Mouse (Mus musculus) embryonic facial prominence, embryonic 14.5 days (tissue): ENCODE results near the gene Pld5. TPM values are rescaled to one million over a fixed set of nuclear protein-coding genes. Genes with fewer than 3 reads are reported as not detected.

Experiments
- ATAC-seq: fragments of 200-750 bp; cut with Nextera tagmentation; 2 replicates; pipeline ENCODE4 v1.8.0; 2017; ENCODE audit warnings: low read depth, moderate number of reproducible peaks, moderate TSS enrichment
- DNase-seq: peaks from one replicate; pipeline ENCODE4 v3.0.0-alpha.2; 2015; ENCODE audit warnings: low spot score
- H3K27ac ChIP-seq: fragments of 300-500 bp; sonication (generic); replicated peaks from 2 replicates; pipeline ENCODE4 v1.5.1; 2014; ENCODE audit warnings: low read depth, mild to moderate bottlenecking, low read length, moderate library complexity
- H3K27me3 ChIP-seq: fragments of 300-500 bp; sonication (generic); replicated peaks from 2 replicates; pipeline ENCODE4 v1.6.1; 2014; ENCODE audit warnings: low read length; ENCODE audit not compliant: control insufficient read depth, insufficient read depth
- H3K36me3 ChIP-seq: fragments of 300-500 bp; sonication (generic); 2 replicates; pipeline ENCODE4 v1.6.1; 2014; ENCODE audit warnings: low read length, mixed read lengths; ENCODE audit not compliant: control insufficient read depth, insufficient read depth
- H3K4me1 ChIP-seq: fragments of 300-500 bp; sonication (generic); 2 replicates; pipeline ENCODE4 v1.6.1; 2014; ENCODE audit warnings: antibody characterized with exemption, low read length; ENCODE audit not compliant: control insufficient read depth, insufficient read depth
- H3K4me2 ChIP-seq: fragments of 300-500 bp; sonication (generic); 2 replicates; pipeline ENCODE4 v1.6.1; 2014; ENCODE audit warnings: low read depth, mild to moderate bottlenecking, low read length, moderate library complexity, mixed read lengths
- H3K4me3 ChIP-seq: fragments of 300-500 bp; sonication (generic); 2 replicates; pipeline ENCODE4 v1.5.1; 2014; ENCODE audit warnings: low read depth, mild to moderate bottlenecking, low read length
- H3K9ac ChIP-seq: fragments of 300-500 bp; sonication (generic); 2 replicates; pipeline ENCODE4 v1.6.1; 2014; ENCODE audit warnings: low read depth, mild to moderate bottlenecking, low read length, moderate library complexity, mixed read lengths
- H3K9me3 ChIP-seq: fragments of 300-500 bp; sonication (generic); 2 replicates; pipeline ENCODE4 v1.6.1; 2016; ENCODE audit warnings: low read length; ENCODE audit not compliant: control insufficient read depth
- WGBS: fragments of 180-500 bp; shearing (Covaris S2); extraction: QIAGEN DNeasy Blood & Tissue Kit; methylation state at CpG from one replicate; pipeline ENCODE4 v1.1.7; 2014; 5-methylcytosine and 5-hydroxymethylcytosine counted together
- polyA plus RNA-seq: library from polyadenylated mRNA; unstranded; fragments of >200 nt; fragmentation: Nextera tagmentation; extraction: Ambion mirVana; gene quantifications from 2 replicates; pipeline ENCODE4 v1.2.1, GENCODE M21; 2014

Pld5 gene
- polyA plus RNA-seq, 1 experiment from 2014 or later, result 1.8 TPM

DNA sequence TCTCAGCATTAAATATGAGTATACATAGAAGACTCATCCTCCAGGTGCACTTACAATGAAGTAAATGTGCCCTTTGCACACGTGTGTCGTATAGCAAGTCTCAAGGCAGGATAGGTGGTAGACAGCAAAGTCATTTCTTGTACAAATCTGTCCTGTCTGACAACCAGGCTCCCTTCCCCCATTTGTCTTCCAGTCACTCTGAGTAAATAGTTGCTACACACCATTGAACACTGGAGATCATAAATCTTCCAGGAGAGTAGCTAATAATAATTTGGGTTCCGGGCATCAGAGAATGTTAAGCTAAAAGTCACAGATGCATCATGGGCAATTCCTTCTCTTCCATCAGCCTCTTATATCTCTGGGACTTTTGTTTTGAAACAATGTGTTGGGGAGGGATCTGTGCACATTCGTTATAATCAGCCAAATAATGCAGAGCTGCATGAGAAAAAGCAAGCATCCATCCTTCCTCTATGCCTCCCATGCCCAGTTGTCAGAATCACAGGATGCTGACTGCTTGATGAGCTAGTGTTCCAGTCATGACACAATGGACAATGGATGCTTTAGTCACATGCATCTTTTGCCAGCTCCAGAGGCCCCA lies 328.3 kb downstream of the Pld5 start:
- no peak overlapping the region for H3K27ac ChIP-seq
- 73% methylated on average over 4 of the region's 4 CpGs for WGBS
- no peaks in the 10 kb centered on the region for H3K36me3 ChIP-seq
- no peak overlapping the region for H3K9ac ChIP-seq
- H3K27me3 ChIP-seq, result no peaks in the 10 kb centered on the region
- ATAC-seq, result no peak
- peaks cover 3% of the 10 kb centered on the region; the same call in 1 of the 2 replicates for H3K4me1 ChIP-seq
- no peak for DNase-seq
- no peak overlapping the region for H3K4me2 ChIP-seq
- H3K9me3 ChIP-seq, result no peaks in the 10 kb centered on the region
- H3K4me3 ChIP-seq, result no peak overlapping the region

DNA sequence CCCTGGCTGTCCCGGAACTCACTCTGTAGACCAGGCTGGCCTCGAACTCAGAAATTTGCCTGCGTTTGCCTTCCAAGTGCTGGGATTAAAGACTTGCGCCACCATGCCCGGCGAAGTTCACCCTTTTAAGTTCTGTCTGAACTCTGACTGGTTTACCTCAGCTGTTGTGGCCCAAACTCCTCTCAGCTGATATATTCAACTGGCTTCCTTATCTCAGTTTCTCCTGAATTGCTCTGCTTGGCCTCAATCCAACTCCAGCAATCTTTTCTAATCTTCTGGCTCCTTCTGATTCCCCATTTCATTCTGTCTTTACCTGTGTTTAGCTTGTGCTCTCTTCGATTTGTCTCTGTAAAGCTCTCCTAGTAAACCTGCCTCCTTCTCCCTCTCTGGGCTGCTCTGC lies 331.9 kb downstream of the Pld5 start:
- H3K9me3 ChIP-seq, result no peaks in the 10 kb centered on the region
- DNase-seq (no peak), ATAC-seq (no peak)
- WGBS, result 95% methylated on average over 7 of the region's 7 CpGs
- no peak overlapping the region for H3K9ac ChIP-seq
- H3K4me2 ChIP-seq, result no peak overlapping the region
- no peaks in the 10 kb centered on the region for H3K4me1 ChIP-seq
- no peak overlapping the region for H3K27ac ChIP-seq
- no peak overlapping the region for H3K4me3 ChIP-seq
- no peaks in the 10 kb centered on the region for H3K36me3 ChIP-seq
- H3K27me3 ChIP-seq, result no peaks in the 10 kb centered on the region

DNA sequence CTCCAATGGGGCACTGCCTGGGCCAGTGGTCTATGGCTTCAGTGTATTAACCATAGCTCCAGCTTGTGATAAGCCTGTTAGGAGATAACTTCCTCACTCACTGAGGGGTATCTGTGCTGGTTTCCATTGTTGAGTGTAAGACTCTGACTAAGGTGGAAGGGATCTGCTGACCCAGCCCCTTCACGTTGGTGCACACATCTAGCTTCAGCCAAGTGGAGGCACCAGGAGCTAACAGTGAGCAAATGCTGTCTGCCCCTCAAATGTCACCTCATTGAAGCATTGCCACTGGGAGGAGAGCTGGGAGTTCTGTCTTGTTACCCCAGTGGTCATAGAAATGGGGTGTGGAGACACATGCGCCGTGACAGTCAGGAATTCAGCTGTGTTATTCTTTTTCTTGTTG lies 336.4 kb downstream of the Pld5 start:
- Histone ChIP-seq H3K36me3 (no peaks in the 10 kb centered on the region), H3K27me3 (no peaks in the 10 kb centered on the region), H3K27ac (no peak overlapping the region), H3K4me2 (no peak overlapping the region), H3K4me3 (no peak overlapping the region), H3K9ac (no peak overlapping the region), H3K9me3 (no peaks in the 10 kb centered on the region), H3K4me1 (no peaks in the 10 kb centered on the region)
- DNase-seq (no peak), ATAC-seq (no peak)
- WGBS, result 81% methylated on average over 3 of the region's 3 CpGs

DNA sequence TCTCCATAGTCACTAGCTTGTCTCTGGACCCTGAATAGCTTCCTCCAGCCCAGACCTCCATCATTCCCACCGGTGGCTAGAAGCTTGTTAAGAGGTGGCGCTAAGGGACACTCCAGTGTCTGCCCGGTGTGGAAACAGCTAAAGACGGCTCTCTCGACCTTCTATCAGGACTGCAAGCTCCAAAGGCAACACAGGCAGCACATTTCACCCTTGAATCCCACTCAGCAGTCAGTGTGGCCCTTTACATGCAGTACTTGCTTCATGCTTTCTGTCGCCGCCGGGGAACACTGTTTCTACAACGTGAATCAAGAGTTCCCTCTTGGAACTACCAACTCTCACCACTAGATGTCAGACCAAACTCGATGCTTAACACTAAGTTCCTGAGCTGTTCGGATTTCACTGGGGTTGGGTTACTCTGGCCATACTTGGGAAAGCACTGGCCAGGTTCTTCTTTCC lies 338.8 kb downstream of the Pld5 start:
- no peaks in the 10 kb centered on the region for H3K27me3 ChIP-seq
- no peaks in the 10 kb centered on the region for H3K36me3 ChIP-seq
- H3K4me3 ChIP-seq, result no peak overlapping the region
- H3K4me1 ChIP-seq, result no peaks in the 10 kb centered on the region
- no peaks in the 10 kb centered on the region for H3K9me3 ChIP-seq
- 12% methylated on average over 11 of the region's 11 CpGs for WGBS
- 0 out of 2 replicates have a peak overlapping the region, but pooled peaks have one; percentile 9 for H3K9ac ChIP-seq
- ATAC-seq, result peak; percentile 53
- peak; percentile 93 for DNase-seq
- no peak overlapping the region for H3K27ac ChIP-seq
- peak overlapping the region; percentile 33 for H3K4me2 ChIP-seq

DNA sequence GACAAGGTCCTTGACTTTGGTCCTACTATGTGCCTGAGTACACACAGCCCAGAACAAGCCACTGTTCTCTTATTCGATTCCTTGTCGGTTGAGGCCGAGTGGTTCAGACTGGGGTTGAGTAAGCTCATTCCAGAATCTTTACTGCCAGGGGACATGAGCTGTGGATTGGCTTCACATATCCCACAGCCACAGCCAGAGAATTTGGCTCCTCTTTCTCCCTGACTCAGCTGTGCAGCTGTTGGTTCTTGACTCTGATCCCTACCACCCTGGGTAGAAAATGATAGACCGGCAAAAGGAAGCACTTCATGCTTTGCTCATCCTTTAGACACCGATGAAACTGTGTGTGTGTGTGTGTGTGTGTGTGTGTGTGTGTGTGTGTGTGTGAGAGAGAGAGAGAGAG lies 343.7 kb downstream of the Pld5 start:
- peak; percentile 10 for DNase-seq
- 81% methylated on average over 5 of the region's 5 CpGs for WGBS
- Histone ChIP-seq H3K4me1 (no peaks in the 10 kb centered on the region), H3K9me3 (no peaks in the 10 kb centered on the region), H3K27me3 (no peaks in the 10 kb centered on the region), H3K4me2 (no peak overlapping the region), H3K9ac (no peak overlapping the region), H3K27ac (no peak overlapping the region), H3K36me3 (no peaks in the 10 kb centered on the region), H3K4me3 (no peak overlapping the region)
- ATAC-seq, result no peak

DNA sequence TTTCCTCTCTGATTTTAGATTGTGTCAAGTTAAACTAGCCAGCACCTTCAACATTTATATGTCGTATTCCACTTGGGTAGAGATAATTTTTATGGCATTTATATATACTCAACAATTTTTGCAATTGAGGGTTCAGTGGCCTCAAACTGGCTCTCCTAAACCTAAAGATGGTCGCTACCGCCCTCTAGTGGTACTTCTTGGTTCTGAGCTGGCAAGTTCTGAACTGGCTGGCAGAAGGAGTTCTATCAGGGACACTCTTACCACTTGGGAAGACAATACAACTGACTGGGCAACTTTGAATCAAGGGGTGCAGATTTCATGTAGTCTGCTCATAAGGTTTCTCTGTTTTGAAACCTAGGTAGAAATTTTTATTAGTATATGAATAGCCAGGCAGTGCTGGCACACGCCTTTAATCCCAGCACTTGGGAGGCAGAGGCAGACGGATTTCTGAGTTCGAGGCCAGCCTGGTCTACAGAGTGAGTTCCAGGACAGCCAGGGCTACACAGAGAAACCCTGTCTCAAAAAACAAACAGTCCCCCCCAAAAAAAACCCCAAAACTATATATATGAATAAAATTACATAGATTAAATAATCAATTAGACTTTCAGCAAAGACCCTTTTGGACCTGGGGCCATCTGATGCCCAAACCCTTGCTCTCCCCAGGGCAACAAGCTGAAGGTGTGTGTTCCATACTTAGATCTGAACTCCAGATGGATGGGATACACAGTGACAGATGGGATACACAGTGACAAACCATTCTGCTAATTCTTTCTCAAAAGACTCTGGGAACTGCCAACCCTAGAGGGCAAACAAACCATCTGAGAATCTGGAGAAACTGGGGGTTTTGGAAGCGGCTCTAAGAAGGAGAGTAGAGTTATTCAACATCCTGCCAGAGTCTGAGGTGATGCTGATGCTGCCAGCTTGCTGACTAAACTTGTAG lies 351.0 kb downstream of the Pld5 start:
- no peaks in the 10 kb centered on the region for H3K9me3 ChIP-seq
- no peaks in the 10 kb centered on the region for H3K27me3 ChIP-seq
- H3K9ac ChIP-seq, result no peak overlapping the region
- H3K4me1 ChIP-seq, result no peaks in the 10 kb centered on the region
- DNase-seq, result peak; percentile 73
- no peaks in the 10 kb centered on the region for H3K36me3 ChIP-seq
- no peak overlapping the region for H3K4me2 ChIP-seq
- ATAC-seq, result no peak
- no peak overlapping the region for H3K27ac ChIP-seq
- WGBS, result 50% methylated on average over 7 of the region's 7 CpGs
- no peak overlapping the region for H3K4me3 ChIP-seq

DNA sequence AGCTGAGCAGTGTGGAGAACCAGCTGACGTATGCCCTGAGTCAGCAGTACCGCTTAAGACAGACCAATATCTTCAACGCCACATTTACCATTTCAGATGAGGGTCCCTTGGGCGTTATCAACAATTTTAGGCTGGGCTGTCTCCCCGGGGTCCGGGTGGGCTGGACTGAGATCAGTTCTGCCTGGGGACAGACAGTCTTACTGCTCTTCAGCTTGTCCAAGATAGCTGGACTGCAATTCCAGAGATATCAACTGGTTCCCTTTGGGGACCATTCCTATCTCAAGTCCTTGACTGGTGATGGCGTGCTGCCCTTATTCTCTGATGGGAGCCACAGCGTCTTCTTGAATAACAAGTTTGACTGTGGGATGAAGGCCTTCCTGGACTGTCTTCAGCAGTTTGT lies 354.0 kb downstream of the Pld5 start:
- no peak for ATAC-seq
- Histone ChIP-seq H3K9ac (no peak overlapping the region), H3K27ac (no peak overlapping the region), H3K36me3 (no peaks in the 10 kb centered on the region), H3K4me3 (no peak overlapping the region), H3K27me3 (no peaks in the 10 kb centered on the region), H3K4me2 (no peak overlapping the region), H3K4me1 (no peaks in the 10 kb centered on the region), H3K9me3 (no peaks in the 10 kb centered on the region)
- WGBS, result 83% methylated on average over 8 of the region's 8 CpGs
- DNase-seq, result no peak

DNA sequence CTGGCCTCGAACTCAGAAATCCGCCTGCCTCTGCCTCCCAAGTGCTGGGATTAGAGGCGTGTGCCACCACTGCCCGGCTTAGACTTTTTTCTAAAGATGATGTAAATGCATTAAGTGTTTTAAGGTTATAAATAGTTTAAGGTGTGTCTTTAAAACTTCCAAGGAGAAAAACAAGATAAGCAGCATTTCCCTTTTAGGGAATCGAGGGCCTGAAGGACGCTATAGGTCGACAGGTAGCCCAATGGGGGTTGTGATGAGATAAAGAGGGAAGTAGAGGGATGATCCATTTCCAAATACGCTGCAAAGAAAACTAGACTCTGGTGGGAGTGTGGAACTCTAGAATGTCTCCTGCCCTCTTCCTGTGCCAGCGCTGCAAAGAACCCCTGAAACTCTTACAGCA lies 355.1 kb downstream of the Pld5 start, which contains the start of gene Gm38100:
Gene Gm38100 (plus strand): TSS at position 301 of the 400 bp plus-strand sequence.
- Histone ChIP-seq H3K36me3 (no peaks in the 10 kb centered on the region), H3K27ac (no peak within 1 kb of the TSS), H3K27me3 (no peaks in the 10 kb centered on the region), H3K4me3 (no peak within 1 kb of the TSS), H3K9ac (no peak within 1 kb of the TSS), H3K9me3 (no peaks in the 10 kb centered on the region), H3K4me1 (no peaks in the 10 kb centered on the region), H3K4me2 (no peak within 1 kb of the TSS)
- WGBS, result 86% methylated on average over 9 of the region's 9 CpGs
- ATAC-seq (no peak), DNase-seq (no peak)
